Mouse (Mus musculus) olfactory bulb, adult 2 months (tissue): ENCODE data around the gene Fam120b.

Experiments
- CTCF ChIP-seq: fragments of 200-500 bp; IDR thresholded peaks from 2 replicates; pipeline ENCODE4 v1.5.1; 2012; ENCODE audit warnings: low read depth, mild to moderate bottlenecking, low read length, moderate library complexity; ENCODE audit not compliant: insufficient read depth
- POLR2A ChIP-seq: fragments of 200-500 bp; IDR thresholded peaks from 2 replicates; pipeline ENCODE4 v1.6.1; 2012; ENCODE audit warnings: mild to moderate bottlenecking, low read depth, low read length, moderate library complexity; ENCODE audit not compliant: insufficient read depth

DNA sequence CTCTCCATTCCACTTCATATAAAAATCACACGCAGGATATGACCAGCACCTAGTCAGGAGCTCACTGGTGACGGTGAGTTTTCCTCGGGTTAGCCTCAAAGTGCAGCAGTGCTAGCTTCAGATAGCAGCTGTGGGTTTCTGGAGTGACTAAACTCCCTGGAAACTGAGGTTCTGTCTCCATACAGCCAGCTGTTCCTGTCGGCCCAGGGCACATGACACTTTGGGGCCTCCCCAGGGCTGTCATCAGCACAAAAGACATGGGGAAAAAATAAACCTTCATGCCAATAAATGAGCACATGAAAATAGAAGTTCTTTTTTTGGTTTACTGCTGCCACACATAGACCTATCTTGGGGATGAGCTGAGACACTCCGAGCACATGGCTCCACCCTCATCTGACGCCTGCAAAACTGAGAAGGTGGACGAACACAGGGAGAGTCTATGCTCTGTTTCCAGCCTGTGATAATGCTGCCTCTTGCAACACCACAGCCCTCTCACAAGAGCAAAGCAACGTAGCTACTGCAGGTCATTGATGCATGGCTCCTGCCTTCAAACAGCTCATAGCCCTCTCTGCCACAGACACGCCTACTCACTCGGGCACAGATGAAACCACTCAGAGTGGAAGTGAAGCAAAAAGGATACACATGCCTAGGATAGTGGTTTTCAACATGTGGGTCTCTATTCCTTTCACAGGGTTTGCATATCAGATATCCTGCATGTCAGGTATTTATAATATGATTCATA, 43.0 kb upstream of the Fam120b start:
- TF ChIP-seq POLR2A = no peak
- TF ChIP-seq CTCF = no peak
